Mouse (Mus musculus) megakaryocyte, embryonic 14.5 days (primary cell): ENCODE results near the gene Styx.

Experiments
- FLI1 ChIP-seq: IDR thresholded peaks from 2 replicates; pipeline ENCODE4 v1.6.1; 2012; ENCODE audit warnings: low read length, inconsistent platforms, mixed read lengths
- GATA1 ChIP-seq: IDR thresholded peaks from 3 replicates; pipeline ENCODE4 v1.6.1; 2012; ENCODE audit warnings: mixed read lengths, low read length, inconsistent platforms, borderline replicate concordance

DNA sequence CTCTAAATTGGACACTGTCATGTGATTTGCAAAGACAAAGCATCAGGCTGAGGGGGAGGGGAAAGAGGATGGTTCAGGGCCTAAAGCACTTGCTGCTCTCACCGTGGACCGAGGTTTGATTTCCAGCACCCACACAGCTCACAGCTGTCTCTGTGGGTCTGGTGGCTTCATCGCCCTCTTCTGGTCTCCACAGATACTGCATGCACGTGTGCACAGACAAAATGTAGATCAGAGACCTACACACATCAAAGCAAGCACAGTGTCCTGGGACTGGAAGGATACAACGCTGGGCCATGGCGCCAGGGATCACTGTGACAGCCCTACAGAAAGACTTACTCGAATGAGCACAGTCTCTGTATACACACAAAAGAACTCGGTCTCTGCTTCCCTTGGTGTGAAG lies 118.6 kb downstream of the Styx start:
- no peak for TF ChIP-seq GATA1
- no peak for TF ChIP-seq FLI1
